Mouse (Mus musculus) regulatory T cell (primary cell): ENCODE measurements at regions not wholly inside any gene's neighbourhood (a gene's known extent, or its start where the extent isn't known, plus 50 kb on each side); places are given as distances from the start of the nearest gene placed in this dataset.

Experiments used
- in situ Hi-C: fragments of 300-600 bp; cut with MboI, MseI; formaldehyde crosslinking; loops from one replicate; pipeline ENCODE4 v1.15.1; 2025; ENCODE audit warnings: high pct_unique_total_duplicates

DNA sequence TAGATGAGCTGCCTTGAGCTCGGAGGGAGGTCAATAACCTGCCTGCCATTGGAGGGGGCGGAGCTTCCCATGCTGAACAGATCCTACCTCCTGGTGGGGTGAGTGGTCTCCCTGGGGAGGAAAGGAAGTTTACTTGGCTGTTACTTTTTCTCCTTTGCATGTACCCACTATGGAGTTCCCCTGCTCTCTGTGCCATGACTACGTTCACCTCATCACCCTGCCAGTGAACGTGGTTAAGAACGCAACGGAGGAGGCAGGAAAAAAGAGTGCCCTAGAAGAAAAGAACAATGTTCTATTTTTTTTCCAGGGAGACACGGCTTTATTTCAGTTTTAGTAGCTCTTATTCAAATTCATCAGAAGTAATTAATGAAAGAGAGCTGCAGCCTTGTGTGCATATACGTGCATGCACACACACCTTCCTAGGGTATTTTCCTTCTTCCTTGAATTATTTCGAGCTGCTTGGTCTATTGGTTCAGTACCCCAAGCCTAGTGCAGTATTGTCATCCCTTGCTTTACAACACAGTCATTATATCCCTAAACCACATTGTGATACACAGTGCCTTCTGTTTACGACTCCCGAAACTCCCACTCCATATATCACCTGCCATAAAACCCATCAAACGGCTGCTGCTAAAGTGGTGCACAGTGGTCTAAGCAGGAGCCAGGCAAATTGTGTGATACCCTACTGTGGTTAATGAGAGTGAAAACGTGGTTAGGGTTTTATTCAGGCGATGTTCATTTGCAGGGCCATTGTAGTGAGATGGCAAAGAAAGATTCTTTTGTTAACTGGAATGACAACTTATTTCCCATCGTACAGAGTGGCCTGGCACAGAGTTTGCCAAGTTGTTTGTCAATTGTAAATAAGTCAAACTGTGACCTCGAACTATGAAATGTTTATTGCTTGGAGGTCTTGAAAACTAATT is 608.0 kb downstream of the Bcl11a start:
- in situ Hi-C loops: no loop called here

DNA sequence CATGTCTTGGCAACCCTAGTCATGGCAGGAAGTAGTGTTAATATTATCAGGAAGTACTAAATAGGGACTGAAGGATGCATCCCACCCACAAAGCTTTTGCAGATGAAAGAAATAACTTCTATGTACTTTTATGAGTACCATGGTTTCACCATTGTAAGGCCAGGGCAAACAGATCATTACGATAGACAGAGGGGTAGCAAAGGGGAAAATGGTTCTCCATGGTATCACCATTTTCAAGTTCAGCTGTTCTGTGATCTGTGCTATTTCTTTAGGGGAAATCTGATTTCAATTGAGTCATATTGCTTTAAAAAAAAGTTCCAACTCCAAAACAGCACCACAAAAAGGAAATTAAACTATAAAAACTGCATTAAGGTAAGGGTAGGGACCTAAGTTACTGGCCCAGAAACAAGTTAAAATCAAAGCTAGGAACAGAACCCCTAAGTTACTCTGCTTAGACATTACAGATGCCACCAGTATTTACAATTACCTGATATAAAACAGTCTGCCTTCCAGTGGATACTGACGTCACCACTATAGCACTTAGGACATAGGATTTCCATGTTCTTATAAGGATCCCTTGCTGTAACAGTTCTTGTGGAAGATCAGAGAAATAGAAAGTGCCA is 610.4 kb downstream of the Bcl11a start:
- in situ Hi-C loops: no loop called here

- in situ Hi-C loops: no loop called here
Measured at GRCm38 (mm10) chr11:24689807-24690333, 612.0 kb downstream of the Bcl11a start.

GRCm38 (mm10) chr11:24693926-24694325 is 616.1 kb downstream of the Bcl11a start:
- in situ Hi-C loops: no loop called here

DNA sequence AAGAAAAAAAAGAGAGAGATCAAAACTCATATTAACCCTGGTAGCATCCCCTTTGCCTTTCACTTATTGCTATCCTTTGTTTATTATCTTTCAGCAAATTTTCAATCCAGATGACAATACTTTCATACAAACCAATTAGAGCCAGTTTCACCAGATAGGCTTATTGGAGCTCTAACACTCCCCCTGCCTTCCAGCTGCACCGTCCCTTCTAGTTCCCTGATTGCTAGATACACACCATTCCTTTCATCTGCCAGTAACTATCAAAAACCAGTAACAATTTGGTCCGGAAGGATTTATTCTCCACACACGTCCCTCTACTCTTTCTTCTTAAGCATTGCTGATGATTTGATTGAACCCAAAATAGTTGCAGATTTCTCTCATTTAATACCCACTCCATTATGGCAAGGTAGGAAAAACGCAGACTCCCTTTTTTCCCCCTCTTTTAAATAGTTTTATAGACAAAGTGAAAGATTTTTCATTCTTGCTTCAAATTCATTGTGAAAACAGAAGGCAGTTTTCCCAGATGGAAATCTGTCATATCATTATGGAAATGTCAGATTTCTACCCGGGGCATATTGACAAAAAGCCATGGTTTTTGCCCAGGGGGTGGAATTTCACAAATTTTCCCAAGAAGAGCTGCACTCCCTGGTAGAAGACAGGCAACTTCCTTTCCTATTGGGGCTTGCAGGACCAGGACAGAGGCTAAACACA is 617.3 kb downstream of the Bcl11a start:
- in situ Hi-C loops: no loop called here

- in situ Hi-C loops: no loop called here
Measured at GRCm38 (mm10) chr11:24696561-24696960, 618.7 kb downstream of the Bcl11a start.

DNA sequence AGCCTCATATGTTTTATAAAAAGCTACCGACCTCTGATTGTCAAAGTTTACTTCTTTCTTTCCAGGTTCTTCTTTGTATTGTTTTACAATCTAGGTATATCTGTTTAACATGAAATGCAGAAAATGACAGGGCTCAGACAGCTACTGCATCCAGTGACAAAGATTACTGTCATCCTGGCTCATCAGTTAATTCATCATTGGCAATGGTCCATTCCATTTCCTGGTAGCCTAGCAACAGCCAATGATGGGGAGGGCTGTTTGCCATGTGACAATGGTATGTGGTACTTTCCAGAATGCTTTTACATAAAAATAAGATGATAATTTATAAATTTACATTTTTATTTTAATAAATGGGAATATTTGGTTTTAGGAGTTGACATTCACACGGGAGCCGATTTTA is 630.9 kb downstream of the Bcl11a start:
- in situ Hi-C loops: no loop called here

DNA sequence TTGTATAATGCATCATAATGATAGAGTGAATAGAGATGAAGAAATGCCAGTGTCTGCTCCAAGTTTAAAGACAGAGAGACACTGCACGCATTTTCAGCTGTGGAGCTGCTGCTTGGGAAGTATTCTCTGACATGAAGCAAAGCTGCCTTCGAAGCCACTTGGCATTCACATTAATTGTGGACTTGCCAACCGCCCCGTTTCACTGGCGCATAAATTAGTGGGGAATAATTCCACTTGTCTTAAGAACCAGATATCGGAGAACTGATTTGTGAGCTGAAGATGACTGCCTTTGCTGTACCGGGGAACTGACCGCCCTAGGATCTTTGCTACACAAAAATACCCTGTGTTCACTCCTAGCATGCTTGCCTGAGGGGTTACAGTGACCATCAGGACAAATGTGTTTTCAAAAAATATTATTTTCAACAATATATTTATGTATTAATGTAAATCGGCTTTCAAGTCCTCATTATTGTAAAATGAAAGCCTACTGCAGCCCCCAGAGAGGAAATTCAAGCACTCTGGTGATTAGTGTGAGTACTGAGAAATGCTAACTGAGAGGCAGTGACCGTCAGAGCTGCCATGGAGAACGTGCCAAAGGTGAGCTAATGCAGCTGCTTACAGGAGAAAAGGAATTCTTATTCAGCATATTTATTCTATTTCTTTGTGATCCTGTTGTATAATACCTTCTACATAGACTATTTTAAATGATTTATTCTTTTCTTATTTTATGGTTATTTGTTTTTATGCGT is 638.9 kb downstream of the Bcl11a start:
- in situ Hi-C loops: loop anchor here (10.0 kb wide), 1 partner anchor 1828 kb away; no protein-coding TSS in a partner anchor

GRCm38 (mm10) chr11:24724259-24724937 is 646.5 kb downstream of the Bcl11a start:
- in situ Hi-C loops: no loop called here

DNA sequence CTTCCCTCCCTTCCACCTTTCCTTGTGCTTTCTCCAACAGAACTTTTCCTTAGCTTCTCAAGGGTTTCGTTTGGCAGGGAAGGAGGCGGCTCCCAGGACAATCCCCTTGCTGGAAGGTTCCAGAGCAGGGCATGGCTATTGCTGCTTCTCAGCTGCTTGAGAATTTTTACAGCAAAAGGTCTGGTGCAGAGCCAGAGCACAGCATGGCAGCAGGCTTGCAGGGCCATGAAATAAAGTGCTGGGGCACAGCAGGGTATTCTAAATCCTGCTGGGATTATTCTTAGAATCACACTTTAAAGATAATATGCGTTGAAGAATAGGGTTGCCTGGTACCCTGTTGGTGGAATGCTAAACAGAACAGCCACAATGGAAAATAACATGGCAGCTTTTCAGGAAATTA is 648.5 kb downstream of the Bcl11a start:
- in situ Hi-C loops: no loop called here

GRCm38 (mm10) chr11:24727404-24727803 is 649.5 kb downstream of the Bcl11a start:
- in situ Hi-C loops: no loop called here

- in situ Hi-C loops: no loop called here
Measured at GRCm38 (mm10) chr11:24731431-24731830, 653.6 kb downstream of the Bcl11a start.

DNA sequence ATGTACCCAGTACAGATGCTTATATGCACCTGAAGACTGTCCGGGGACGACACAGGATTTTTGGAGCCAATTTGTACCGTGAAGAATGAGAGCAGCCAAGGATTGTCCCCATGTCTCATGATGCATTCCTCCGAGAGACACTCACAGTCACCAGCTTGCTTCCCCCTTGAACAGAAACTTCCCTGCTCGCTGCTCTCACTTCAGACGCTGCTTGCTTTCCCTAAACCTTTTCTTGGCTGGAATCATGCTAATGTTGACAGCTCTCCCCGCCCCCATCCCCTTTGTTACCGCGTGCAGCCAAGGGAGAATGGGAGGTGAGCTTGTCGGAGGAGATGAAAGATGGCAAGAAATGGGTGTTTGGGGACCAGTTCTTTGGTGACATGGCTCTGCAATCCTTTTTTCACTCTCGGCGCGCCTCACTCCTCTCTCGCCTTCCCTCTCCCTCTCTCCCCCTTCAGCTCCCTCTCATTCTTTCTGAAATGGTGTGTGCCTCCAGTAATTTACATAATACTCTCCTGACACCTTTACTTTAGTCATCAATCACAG is 661.9 kb downstream of the Bcl11a start:
- in situ Hi-C loops: loop anchor here (10.0 kb wide), 1 partner anchor 165 kb away; no protein-coding TSS in a partner anchor

- in situ Hi-C loops: loop anchor here (10.0 kb wide), 1 partner anchor 166 kb away; no protein-coding TSS in a partner anchor
Measured at GRCm38 (mm10) chr11:24740466-24740865, 662.6 kb downstream of the Bcl11a start.

DNA sequence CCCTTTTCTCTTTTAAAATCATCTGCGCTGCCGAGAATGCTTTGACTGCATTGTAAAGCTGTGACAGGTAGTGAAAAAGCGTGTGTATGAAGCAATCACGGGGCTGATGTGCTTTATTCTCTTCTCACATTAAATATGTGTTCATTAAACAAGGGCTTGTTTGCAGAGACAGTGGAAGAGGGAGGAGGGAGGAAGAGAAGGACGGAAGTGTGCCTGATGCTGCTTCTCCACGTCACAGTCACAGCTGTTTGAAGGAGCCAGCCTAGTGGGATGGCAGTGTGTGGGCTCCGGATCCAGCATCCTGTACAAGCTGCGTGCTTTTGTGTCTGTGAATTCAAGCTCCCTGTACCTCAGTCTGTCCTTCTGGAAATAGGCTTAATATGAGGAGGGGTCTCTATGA is 664.7 kb downstream of the Bcl11a start:
- in situ Hi-C loops: loop anchor here (10.0 kb wide), 1 partner anchor 168 kb away; no protein-coding TSS in a partner anchor

DNA sequence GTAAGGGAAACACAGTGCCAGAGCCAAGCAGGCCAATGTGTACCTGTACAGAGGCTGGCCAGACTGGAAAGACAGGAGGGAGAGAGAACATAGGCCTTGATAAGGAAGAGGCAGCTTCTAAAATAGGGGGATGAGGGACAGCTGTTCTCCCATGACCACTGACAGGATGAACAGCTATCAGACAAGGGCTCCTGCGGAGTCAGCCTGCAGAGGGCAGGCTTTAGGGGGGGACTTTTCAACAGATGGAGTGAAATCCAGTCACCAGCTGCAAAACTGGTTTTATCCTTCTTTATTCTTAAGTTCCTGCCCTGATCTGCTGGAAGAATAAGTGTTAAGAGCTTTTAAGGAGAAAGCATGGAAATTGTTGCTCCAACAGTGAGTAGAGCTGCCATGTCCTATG is 665.6 kb downstream of the Bcl11a start:
- in situ Hi-C loops: loop anchor here (10.0 kb wide), 1 partner anchor 169 kb away; no protein-coding TSS in a partner anchor

- in situ Hi-C loops: loop anchor here (10.0 kb wide), 1 partner anchor 171 kb away; no protein-coding TSS in a partner anchor
Measured at GRCm38 (mm10) chr11:24745841-24746240, 668.0 kb downstream of the Bcl11a start.

GRCm38 (mm10) chr11:24750144-24750779 is 672.4 kb downstream of the Bcl11a start:
- in situ Hi-C loops: no loop called here

DNA sequence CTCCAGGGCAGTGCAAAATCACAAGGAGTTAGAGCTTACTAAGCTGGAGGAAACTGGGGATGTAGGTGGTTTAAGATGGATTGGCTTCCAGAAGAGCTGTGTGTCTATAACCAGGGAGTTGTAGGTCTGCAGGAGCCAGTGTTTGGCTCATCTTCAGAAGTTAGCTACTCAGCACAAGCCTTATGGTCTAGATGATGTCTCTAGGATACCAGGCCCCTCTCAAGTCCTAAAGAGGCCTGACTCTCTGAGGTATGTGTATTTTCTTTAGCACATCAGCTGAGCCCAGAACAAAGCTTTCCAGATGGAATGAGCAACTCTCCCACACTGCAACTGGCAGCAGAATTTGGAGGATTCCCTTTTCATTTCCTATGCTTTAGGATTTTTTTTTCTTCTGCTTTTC is 680.3 kb downstream of the Bcl11a start:
- in situ Hi-C loops: no loop called here

DNA sequence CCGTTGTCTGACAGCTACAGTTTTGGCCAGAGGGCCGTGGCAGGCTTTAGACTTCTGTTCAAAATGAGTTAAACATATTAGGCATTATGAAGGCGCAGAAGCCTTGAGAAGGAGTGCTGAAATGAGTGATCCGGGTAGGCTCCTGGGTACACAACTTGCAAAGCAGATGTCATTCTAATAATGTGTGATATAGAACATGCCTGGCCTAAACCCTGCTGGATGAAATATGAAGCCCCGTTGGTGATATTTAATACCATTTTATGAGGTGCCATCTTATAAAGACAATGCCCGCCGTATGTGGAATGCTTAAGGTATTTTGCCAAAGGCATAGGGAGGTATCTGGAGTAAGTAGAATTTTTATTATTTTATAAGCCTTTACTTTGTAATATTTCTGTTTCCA is 705.6 kb downstream of the Bcl11a start:
- in situ Hi-C loops: no loop called here
